Mouse (Mus musculus) retina, embryonic 14.5 days (tissue): ENCODE measurements around the gene Ptgfrn.

Experiments used
- DNase-seq: peaks from one replicate; pipeline ENCODE4 v3.0.0-alpha.2; 2015; ENCODE audit warnings: low spot score

Ptgfrn gene

GRCm38 (mm10) chr3:101003575-101004356 is 106.3 kb downstream of the Ptgfrn start:
- DNase-seq, result no peak

- no peak for DNase-seq
Observed at GRCm38 (mm10) chr3:100999732-101000131, 110.3 kb downstream of the Ptgfrn start.

- peak; percentile 84 for DNase-seq
Observed at GRCm38 (mm10) chr3:100998904-100999340, 111.2 kb downstream of the Ptgfrn start.

- no peak for DNase-seq
Observed at GRCm38 (mm10) chr3:100997785-100998570, 112.1 kb downstream of the Ptgfrn start.

GRCm38 (mm10) chr3:100994252-100994651 is 115.8 kb downstream of the Ptgfrn start:
- no peak for DNase-seq

- DNase-seq, result no peak
Observed at GRCm38 (mm10) chr3:100993718-100994117, 116.4 kb downstream of the Ptgfrn start.

- no peak for DNase-seq
Observed at GRCm38 (mm10) chr3:100993158-100993557, 116.9 kb downstream of the Ptgfrn start.
